Mouse (Mus musculus): ENCODE results near the gene Adgrf5. TPM values are rescaled to one million over a fixed set of nuclear protein-coding genes. Genes with fewer than 3 reads are reported as not detected.
"Not testable (repeated sequence)": the region's sequence is repeated elsewhere in the genome, so short reads cannot be mapped to it uniquely, and the experiment has no call there.

Gene Adgrf5
- total RNA-seq, 2 experiments from 2014 or later = 78.8 to 85.4 TPM

- intact Hi-C loops (cut with DNase I) = no loop called here
These were observed 128.3 kb downstream of the Adgrf5 start for GRCm38 (mm10) chr17:43488439-43489151.

GRCm38 (mm10) chr17:43490371-43490770 lies 130.1 kb downstream of the Adgrf5 start:
- H3K27ac ChIP-seq; intact Hi-C loops (cut with DNase I); DNase-seq; H3K4me3 ChIP-seq: not testable (repeated sequence)

More at GRCm38 (mm10) chr17:43488439-43489151, 128.3 kb downstream of the Adgrf5 start:
- TF ChIP-seq CTCF (IDR thresholded peaks at IDR 0.05) = no peak
- no peak overlapping the region for H3K4me3 ChIP-seq
- no peak for DNase-seq
- H3K27ac ChIP-seq = no peak overlapping the region

GRCm38 (mm10) chr17:43495502-43495901 lies 135.3 kb downstream of the Adgrf5 start:
- intact Hi-C loops (cut with DNase I) = no loop called here
- no peak for TF ChIP-seq CTCF (IDR thresholded peaks at IDR 0.05)
- H3K4me3 ChIP-seq = no peak overlapping the region
- no peak for DNase-seq
- H3K27ac ChIP-seq = no peak overlapping the region

- no peak for DNase-seq
- intact Hi-C loops (cut with DNase I) = no loop called here
- Histone ChIP-seq H3K4me3 (no peak overlapping the region), H3K27ac (no peak overlapping the region)
- TF ChIP-seq CTCF (IDR thresholded peaks at IDR 0.05) = no peak
These were observed 137.3 kb downstream of the Adgrf5 start for GRCm38 (mm10) chr17:43497521-43497920.

- intact Hi-C loops (cut with DNase I) = no loop called here
- no peak for TF ChIP-seq CTCF (IDR thresholded peaks at IDR 0.05)
- H3K27ac ChIP-seq = no peak overlapping the region
- no peak for DNase-seq
- H3K4me3 ChIP-seq = no peak overlapping the region
These were observed 140.3 kb downstream of the Adgrf5 start for GRCm38 (mm10) chr17:43500513-43500912.

GRCm38 (mm10) chr17:43501223-43501622 lies 141.0 kb downstream of the Adgrf5 start:
- TF ChIP-seq CTCF (IDR thresholded peaks at IDR 0.05) = no peak
- H3K4me3 ChIP-seq = no peak overlapping the region
- no peak for DNase-seq
- no peak overlapping the region for H3K27ac ChIP-seq
- intact Hi-C loops (cut with DNase I) = no loop called here

GRCm38 (mm10) chr17:43501631-43502030 lies 141.4 kb downstream of the Adgrf5 start:
- Histone ChIP-seq H3K4me3 (no peak overlapping the region), H3K27ac (no peak overlapping the region)
- TF ChIP-seq CTCF (IDR thresholded peaks at IDR 0.05) = no peak
- DNase-seq = no peak
- intact Hi-C loops (cut with DNase I) = no loop called here

- no peak for DNase-seq
- Histone ChIP-seq H3K27ac (no peak within 1 kb of the TSS), H3K4me3 (no peak within 1 kb of the TSS)
- intact Hi-C loops (cut with DNase I) = no loop called here
- no peak for TF ChIP-seq CTCF (IDR thresholded peaks at IDR 0.05)
These were observed 142.3 kb downstream of the Adgrf5 start, which contains the start of gene Mep1a for GRCm38 (mm10) chr17:43502592-43502991. Mep1a (minus strand) TSS chr17:43502812.

- DNase-seq = no peak
- no peak overlapping the region for H3K27ac ChIP-seq
- no peak overlapping the region for H3K4me3 ChIP-seq
- TF ChIP-seq CTCF (IDR thresholded peaks at IDR 0.05) = no peak
- intact Hi-C loops (cut with DNase I) = no loop called here
These were observed 143.8 kb downstream of the Adgrf5 start for GRCm38 (mm10) chr17:43503861-43504593.

- DNase-seq = no peak
- intact Hi-C loops (cut with DNase I) = no loop called here
- TF ChIP-seq CTCF (IDR thresholded peaks at IDR 0.05) = no peak
- Histone ChIP-seq H3K4me3 (no peak overlapping the region), H3K27ac (no peak overlapping the region)
These were observed 144.3 kb downstream of the Adgrf5 start for GRCm38 (mm10) chr17:43504594-43504934.

Other genes starting within 250 kb of the Adgrf5 start
- gene Adgrf1, start 90.1 kb upstream of the Adgrf5 start, total RNA-seq (2021) = not detected
- not detected for gene Mep1a, start 142.4 kb downstream of the Adgrf5 start, total RNA-seq (2021)
- not detected for gene Ankrd66, start 183.2 kb downstream of the Adgrf5 start, total RNA-seq (2021)
- gene Pla2g7, start 207.6 kb downstream of the Adgrf5 start, total RNA-seq (2021) = 10 to 100 TPM; 21.5 to 40.7 TPM

All from gastrocnemius, adult 2 months (tissue).